Mouse (Mus musculus) embryonic facial prominence, embryonic 14.5 days (tissue): ENCODE measurements around the gene Smoc2. TPM values are rescaled to one million over a fixed set of nuclear protein-coding genes. Genes with fewer than 3 reads are reported as not detected.

ENCODE experiments used
- ATAC-seq: fragments of 200-750 bp; cut with Nextera tagmentation; 2 replicates; pipeline ENCODE4 v1.8.0; 2017; ENCODE audit warnings: low read depth, moderate number of reproducible peaks, moderate TSS enrichment
- DNase-seq: peaks from one replicate; pipeline ENCODE4 v3.0.0-alpha.2; 2015; ENCODE audit warnings: low spot score
- H3K27ac ChIP-seq: fragments of 300-500 bp; sonication (generic); replicated peaks from 2 replicates; pipeline ENCODE4 v1.5.1; 2014; ENCODE audit warnings: low read depth, mild to moderate bottlenecking, low read length, moderate library complexity
- H3K27me3 ChIP-seq: fragments of 300-500 bp; sonication (generic); replicated peaks from 2 replicates; pipeline ENCODE4 v1.6.1; 2014; ENCODE audit warnings: low read length; ENCODE audit not compliant: control insufficient read depth, insufficient read depth
- H3K36me3 ChIP-seq: fragments of 300-500 bp; sonication (generic); 2 replicates; pipeline ENCODE4 v1.6.1; 2014; ENCODE audit warnings: low read length, mixed read lengths; ENCODE audit not compliant: control insufficient read depth, insufficient read depth
- H3K4me1 ChIP-seq: fragments of 300-500 bp; sonication (generic); 2 replicates; pipeline ENCODE4 v1.6.1; 2014; ENCODE audit warnings: antibody characterized with exemption, low read length; ENCODE audit not compliant: control insufficient read depth, insufficient read depth
- H3K4me2 ChIP-seq: fragments of 300-500 bp; sonication (generic); 2 replicates; pipeline ENCODE4 v1.6.1; 2014; ENCODE audit warnings: low read depth, mild to moderate bottlenecking, low read length, moderate library complexity, mixed read lengths
- H3K4me3 ChIP-seq: fragments of 300-500 bp; sonication (generic); 2 replicates; pipeline ENCODE4 v1.5.1; 2014; ENCODE audit warnings: low read depth, mild to moderate bottlenecking, low read length
- H3K9ac ChIP-seq: fragments of 300-500 bp; sonication (generic); 2 replicates; pipeline ENCODE4 v1.6.1; 2014; ENCODE audit warnings: low read depth, mild to moderate bottlenecking, low read length, moderate library complexity, mixed read lengths
- H3K9me3 ChIP-seq: fragments of 300-500 bp; sonication (generic); 2 replicates; pipeline ENCODE4 v1.6.1; 2016; ENCODE audit warnings: low read length; ENCODE audit not compliant: control insufficient read depth
- WGBS: fragments of 180-500 bp; shearing (Covaris S2); extraction: QIAGEN DNeasy Blood & Tissue Kit; methylation state at CpG from one replicate; pipeline ENCODE4 v1.1.7; 2014; 5-methylcytosine and 5-hydroxymethylcytosine counted together
- polyA plus RNA-seq: library from polyadenylated mRNA; unstranded; fragments of >200 nt; fragmentation: Nextera tagmentation; extraction: Ambion mirVana; gene quantifications from 2 replicates; pipeline ENCODE4 v1.2.1, GENCODE M21; 2014

Gene Smoc2
- polyA plus RNA-seq, 1 experiment from 2014 or later, result 207 TPM

DNA sequence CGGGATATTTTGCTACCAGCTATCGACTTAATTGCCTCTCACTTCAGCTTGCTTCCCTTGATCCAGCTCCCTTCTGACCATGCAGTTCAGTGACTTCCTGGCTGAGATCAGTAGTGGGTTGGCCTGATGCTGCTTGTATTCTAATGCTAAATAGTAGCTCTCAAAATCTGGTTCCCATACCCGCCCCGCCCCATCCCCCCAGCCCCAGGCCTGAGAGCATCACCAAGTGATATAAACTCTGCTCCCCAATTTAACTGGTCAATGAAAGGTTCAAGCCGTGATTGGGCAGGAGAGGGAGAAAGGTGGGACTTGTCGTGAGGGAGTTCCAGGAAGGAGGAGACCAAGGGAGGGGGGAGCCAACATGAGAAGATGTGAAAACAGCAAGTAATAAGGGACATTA is 20.4 kb upstream of the Smoc2 start:
- DNase-seq, result no peak
- H3K9ac ChIP-seq, result no peak overlapping the region
- WGBS, result 40% methylated on average over 6 of the region's 6 CpGs
- H3K4me3 ChIP-seq, result no peak overlapping the region
- H3K4me1 ChIP-seq, result no peaks in the 10 kb centered on the region
- H3K36me3 ChIP-seq, result no peaks in the 10 kb centered on the region
- no peak for ATAC-seq
- no peak overlapping the region for H3K4me2 ChIP-seq
- no peaks in the 10 kb centered on the region for H3K9me3 ChIP-seq
- H3K27ac ChIP-seq, result no peak overlapping the region
- no peaks in the 10 kb centered on the region for H3K27me3 ChIP-seq

DNA sequence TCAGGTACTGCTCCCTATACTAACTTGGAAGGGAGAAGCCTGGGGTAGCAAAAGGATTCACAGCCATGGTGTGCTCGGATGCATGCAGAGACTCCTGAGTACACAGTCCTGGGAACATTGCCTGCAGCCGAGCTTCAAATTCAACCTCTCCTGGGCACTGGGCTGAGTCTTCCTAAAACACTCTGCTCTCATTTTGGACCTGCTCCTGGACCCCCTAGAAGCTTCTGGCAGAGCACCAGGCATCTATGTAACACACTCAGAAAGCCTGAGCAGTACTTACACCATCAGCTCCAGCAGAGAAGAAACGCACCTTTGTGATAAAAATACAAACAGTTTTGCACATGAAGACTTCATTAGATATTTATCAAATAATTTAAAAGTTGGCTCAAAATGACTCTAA is 18.3 kb upstream of the Smoc2 start:
- Histone ChIP-seq H3K27me3 (no peaks in the 10 kb centered on the region), H3K36me3 (no peaks in the 10 kb centered on the region), H3K4me1 (no peaks in the 10 kb centered on the region), H3K9ac (no peak overlapping the region), H3K4me2 (no peak overlapping the region), H3K9me3 (no peaks in the 10 kb centered on the region), H3K4me3 (no peak overlapping the region), H3K27ac (no peak overlapping the region)
- 62% methylated on average over 3 of the region's 3 CpGs for WGBS
- ATAC-seq (no peak), DNase-seq (peak; percentile 33)

DNA sequence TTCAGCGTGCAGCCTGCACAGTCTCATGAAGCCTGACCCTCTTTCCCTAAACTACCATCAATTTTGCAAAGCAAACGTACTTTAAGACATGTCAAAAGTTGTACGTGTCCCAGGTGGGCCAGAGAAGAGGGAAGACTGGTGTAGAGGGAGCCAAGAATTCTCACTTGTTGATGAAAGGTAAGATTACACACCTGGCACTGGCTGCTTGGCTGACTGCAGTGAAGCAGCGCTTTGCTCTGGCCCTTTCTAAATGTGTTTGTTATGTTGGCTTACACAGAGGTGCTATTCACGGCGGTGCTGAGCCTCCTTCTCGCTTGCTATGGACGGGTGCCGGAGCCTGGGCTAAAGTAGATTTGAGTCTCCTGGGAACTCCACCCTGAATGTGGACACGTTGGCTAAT is 17.1 kb upstream of the Smoc2 start:
- ATAC-seq (peak; percentile 72; the same call in 1 of the 2 replicates), DNase-seq (peak; percentile 77)
- no peak overlapping the region for H3K4me2 ChIP-seq
- no peaks in the 10 kb centered on the region for H3K4me1 ChIP-seq
- no peaks in the 10 kb centered on the region for H3K36me3 ChIP-seq
- no peaks in the 10 kb centered on the region for H3K27me3 ChIP-seq
- H3K9me3 ChIP-seq, result no peaks in the 10 kb centered on the region
- no peak overlapping the region for H3K27ac ChIP-seq
- no peak overlapping the region for H3K9ac ChIP-seq
- H3K4me3 ChIP-seq, result no peak overlapping the region
- WGBS, result 63% methylated on average over 10 of the region's 10 CpGs

DNA sequence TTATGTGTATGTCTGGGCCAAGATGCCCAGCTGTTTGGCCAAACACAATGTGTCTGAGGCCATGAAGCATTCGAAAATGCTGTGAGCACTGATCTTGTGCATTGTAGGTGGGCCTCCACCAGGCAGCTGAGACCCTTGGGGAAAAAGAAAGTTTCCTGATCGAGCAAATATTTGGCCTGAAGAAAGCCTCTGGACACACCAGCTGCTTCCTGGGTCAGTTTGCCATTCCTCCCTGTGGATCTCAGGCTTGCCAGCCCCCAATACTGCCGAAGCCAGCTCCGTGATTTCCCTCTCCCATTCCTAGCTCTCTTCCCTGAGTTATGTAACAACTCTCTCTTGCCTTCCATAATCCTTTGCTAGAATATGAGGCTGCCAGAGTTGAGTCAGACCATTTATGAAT is 11.3 kb upstream of the Smoc2 start:
- no peaks in the 10 kb centered on the region for H3K4me1 ChIP-seq
- H3K4me2 ChIP-seq, result no peak overlapping the region
- no peaks in the 10 kb centered on the region for H3K9me3 ChIP-seq
- H3K9ac ChIP-seq, result no peak overlapping the region
- DNase-seq (no peak), ATAC-seq (no peak)
- H3K27ac ChIP-seq, result no peak overlapping the region
- 77% methylated on average over 4 of the region's 4 CpGs for WGBS
- no peaks in the 10 kb centered on the region for H3K27me3 ChIP-seq
- H3K4me3 ChIP-seq, result no peak overlapping the region
- no peaks in the 10 kb centered on the region for H3K36me3 ChIP-seq

DNA sequence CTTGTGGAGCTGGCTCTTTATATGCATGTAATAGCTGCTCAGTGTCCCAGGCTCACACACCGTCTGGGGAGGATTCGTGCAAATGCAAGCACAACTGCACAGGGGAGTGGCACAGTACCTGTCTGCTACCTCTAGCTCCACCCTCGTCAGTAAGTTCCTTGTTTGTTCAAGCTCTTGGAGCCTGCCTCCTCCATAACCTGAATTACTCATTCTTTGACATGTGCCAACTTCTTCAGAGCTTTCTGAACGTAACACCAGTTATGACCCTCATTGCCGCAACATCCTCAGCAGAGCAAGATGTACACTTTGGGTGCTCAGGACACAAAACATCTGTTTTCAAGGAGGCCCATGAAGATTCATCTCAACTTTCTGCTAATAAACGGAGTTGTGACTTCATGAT is 5.9 kb upstream of the Smoc2 start:
- no peaks in the 10 kb centered on the region for H3K36me3 ChIP-seq
- DNase-seq (no peak), ATAC-seq (no peak)
- H3K4me2 ChIP-seq, result no peak overlapping the region
- H3K4me3 ChIP-seq, result no peak overlapping the region
- no peak overlapping the region for H3K27ac ChIP-seq
- peaks cover 5% of the 10 kb centered on the region for H3K27me3 ChIP-seq
- H3K4me1 ChIP-seq, result no peaks in the 10 kb centered on the region
- H3K9ac ChIP-seq, result no peak overlapping the region
- H3K9me3 ChIP-seq, result no peaks in the 10 kb centered on the region
- WGBS, result 78% methylated on average over 6 of the region's 6 CpGs

DNA sequence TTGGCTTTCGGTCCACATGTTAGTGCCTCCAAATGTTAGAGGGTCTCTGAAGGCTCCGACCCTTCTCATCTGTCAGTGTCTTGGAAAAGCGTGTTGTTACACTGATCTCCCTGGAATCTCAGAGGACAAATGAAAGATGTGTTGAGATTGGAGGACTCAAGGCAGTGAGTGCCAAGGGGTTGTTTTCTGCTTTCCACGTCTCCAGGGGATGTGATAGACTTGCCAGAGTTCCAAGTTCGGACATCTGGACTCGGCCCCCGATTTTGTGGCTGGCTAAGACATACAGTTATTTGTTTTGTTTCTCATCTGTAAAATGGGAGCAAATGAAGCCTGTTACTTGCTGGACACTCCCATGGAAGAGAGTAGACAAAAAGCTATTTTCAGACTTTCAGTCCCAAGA is 2.0 kb upstream of the Smoc2 start:
- no peaks in the 10 kb centered on the region for H3K36me3 ChIP-seq
- H3K27ac ChIP-seq, result no peak overlapping the region
- DNase-seq (no peak), ATAC-seq (no peak)
- no peaks in the 10 kb centered on the region for H3K9me3 ChIP-seq
- H3K9ac ChIP-seq, result no peak overlapping the region
- WGBS, result 72% methylated on average over 7 of the region's 7 CpGs
- no peak overlapping the region for H3K4me2 ChIP-seq
- H3K4me3 ChIP-seq, result no peak overlapping the region
- peaks cover 40% of the 10 kb centered on the region for H3K27me3 ChIP-seq
- peaks cover 5% of the 10 kb centered on the region for H3K4me1 ChIP-seq

DNA sequence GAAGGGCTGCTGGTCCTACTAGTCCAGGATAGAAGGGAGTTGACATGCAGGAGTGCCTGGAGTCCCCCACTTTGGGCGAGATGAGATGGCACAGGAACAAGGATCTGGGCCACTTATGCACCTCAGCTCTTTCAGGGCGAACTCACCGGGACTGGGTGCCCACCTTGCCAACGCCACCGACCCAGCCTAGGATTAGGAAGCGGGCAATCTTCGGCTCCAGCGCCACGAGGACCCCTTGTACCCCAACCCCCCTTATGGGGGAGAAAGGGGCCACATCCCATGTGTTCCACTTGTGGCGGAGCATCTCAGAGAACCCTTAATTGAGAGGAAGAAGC is 627 bp downstream of the Smoc2 start:
- Histone ChIP-seq H3K4me1 (peaks cover 5% of the 10 kb centered on the region), H3K36me3 (no peaks in the 10 kb centered on the region), H3K27me3 (peaks cover 45% of the 10 kb centered on the region), H3K27ac (no peak overlapping the region), H3K9me3 (no peaks in the 10 kb centered on the region), H3K4me2 (peak overlapping the region; percentile 94), H3K4me3 (peak overlapping the region; percentile 61), H3K9ac (peak overlapping the region; percentile 65)
- WGBS, result 1% methylated on average over 10 of the region's 10 CpGs
- ATAC-seq (no peak), DNase-seq (no peak)

DNA sequence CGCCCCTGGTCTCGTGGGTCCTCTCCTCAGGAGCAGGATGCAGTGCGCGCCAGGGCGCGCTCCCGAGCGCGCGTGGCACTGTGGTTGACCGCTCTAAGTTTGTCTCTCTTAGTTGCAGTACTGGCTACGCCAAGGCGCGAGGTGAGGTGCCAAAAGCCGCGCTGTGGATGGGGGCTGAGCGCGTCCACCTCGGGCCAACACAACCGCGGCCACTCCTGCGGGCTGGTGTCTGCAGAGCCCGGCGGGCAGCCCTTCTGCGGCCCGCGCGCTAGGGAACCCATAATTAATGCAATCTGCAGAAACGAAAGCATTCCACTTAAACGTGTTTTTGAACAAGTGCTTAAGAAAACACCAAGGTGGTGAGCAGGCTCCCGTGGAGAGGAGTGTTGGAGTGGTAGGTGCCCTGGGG is 1.1 kb downstream of the Smoc2 start:
- Histone ChIP-seq H3K4me3 (peak overlapping the region; percentile 61), H3K4me1 (peaks cover 5% of the 10 kb centered on the region), H3K9me3 (no peaks in the 10 kb centered on the region), H3K36me3 (no peaks in the 10 kb centered on the region), H3K27ac (no peak overlapping the region), H3K9ac (peak overlapping the region; percentile 65), H3K4me2 (peak overlapping the region; percentile 94), H3K27me3 (peaks cover 45% of the 10 kb centered on the region)
- WGBS, result under 1% methylated on average over 27 of the region's 31 CpGs
- ATAC-seq (peak; percentile 50; the same call in 1 of the 2 replicates), DNase-seq (no peak)

DNA sequence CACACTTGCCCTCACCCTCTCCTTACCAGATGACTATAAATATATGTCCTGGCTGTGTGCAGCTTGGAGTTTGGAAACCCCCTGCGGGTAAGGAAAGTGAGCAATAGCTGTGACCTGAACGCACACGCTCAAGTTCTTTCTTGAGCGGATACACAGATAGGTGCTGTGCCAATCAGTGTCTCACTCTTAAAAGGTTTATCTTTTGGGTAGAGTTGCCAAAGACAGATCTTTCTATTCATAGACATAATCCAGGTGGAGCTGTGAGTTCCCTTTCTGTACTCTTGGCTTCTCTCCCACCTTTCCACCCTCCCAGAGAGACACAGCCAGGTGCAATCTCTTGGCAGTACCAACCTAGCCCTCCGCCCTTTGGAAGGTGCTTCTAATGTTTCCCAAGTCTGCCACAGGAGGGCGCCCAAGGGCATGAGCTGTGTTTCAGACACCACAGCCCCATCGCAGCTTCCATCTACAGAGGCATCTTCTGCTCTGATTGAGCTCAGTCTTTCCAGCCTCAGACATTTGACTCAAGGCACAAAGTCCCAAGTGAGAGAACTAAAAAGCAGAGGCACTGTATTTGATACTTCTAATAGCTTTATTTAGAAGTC is 8.8 kb downstream of the Smoc2 start:
- Histone ChIP-seq H3K4me2 (no peak overlapping the region), H3K36me3 (no peaks in the 10 kb centered on the region), H3K9me3 (no peaks in the 10 kb centered on the region), H3K27ac (no peak overlapping the region), H3K9ac (no peak overlapping the region), H3K27me3 (no peaks in the 10 kb centered on the region), H3K4me3 (no peak overlapping the region), H3K4me1 (peaks cover 7% of the 10 kb centered on the region; the same call in 1 of the 2 replicates)
- DNase-seq, result peak; percentile 87
- WGBS, result 40% methylated on average over 7 of the region's 7 CpGs
- peak; percentile 89 for ATAC-seq
